Mouse (Mus musculus) mature B cell (primary cell): ENCODE measurements around the gene Jph4.

ENCODE experiments used
- in situ Hi-C: fragments of 300-500 bp; cut with MboI; formaldehyde crosslinking; loops from 2 replicates; pipeline ENCODE4 v1.14.3; 2019

The Jph4 gene

GRCm38 (mm10) chr14:55095263-55095662 is 21.5 kb downstream of the Jph4 start:
- in situ Hi-C loops = no loop called here

- in situ Hi-C loops = no loop called here
These were observed 22.0 kb downstream of the Jph4 start, which contains the start of gene Thtpa for GRCm38 (mm10) chr14:55094704-55095231. Gene Thtpa, plus strand, starts transcription at chr14:55094784.

GRCm38 (mm10) chr14:55093927-55094326 is 22.8 kb downstream of the Jph4 start:
- in situ Hi-C loops = no loop called here

- in situ Hi-C loops = no loop called here
These were observed 24.6 kb downstream of the Jph4 start, which contains the start of gene Zfhx2 for GRCm38 (mm10) chr14:55092011-55092577. Gene Zfhx2, minus strand, starts transcription at chr14:55092324.

GRCm38 (mm10) chr14:55091209-55091865 is 25.4 kb downstream of the Jph4 start:
- in situ Hi-C loops = no loop called here

GRCm38 (mm10) chr14:55089199-55089947 is 27.4 kb downstream of the Jph4 start:
- in situ Hi-C loops = no loop called here

- in situ Hi-C loops = no loop called here
These were observed 30.7 kb downstream of the Jph4 start for GRCm38 (mm10) chr14:55086009-55086514.

GRCm38 (mm10) chr14:55085324-55086008 is 31.3 kb downstream of the Jph4 start:
- in situ Hi-C loops = no loop called here

- in situ Hi-C loops = loop anchor here (5.0 kb wide), 1 partner anchor 56 kb away; no protein-coding TSS in a partner anchor
These were observed 33.3 kb downstream of the Jph4 start for GRCm38 (mm10) chr14:55083481-55083880.

- in situ Hi-C loops = loop anchor here (5.0 kb wide), 1 partner anchor 54 kb away; no protein-coding TSS in a partner anchor
These were observed 35.6 kb downstream of the Jph4 start for GRCm38 (mm10) chr14:55081105-55081504.

GRCm38 (mm10) chr14:55079214-55079970 is 37.3 kb downstream of the Jph4 start:
- in situ Hi-C loops = no loop called here

GRCm38 (mm10) chr14:55078366-55078989 is 38.3 kb downstream of the Jph4 start:
- in situ Hi-C loops = no loop called here

GRCm38 (mm10) chr14:55077481-55078365 is 39.0 kb downstream of the Jph4 start:
- in situ Hi-C loops = no loop called here

- in situ Hi-C loops = no loop called here
These were observed 39.8 kb downstream of the Jph4 start for GRCm38 (mm10) chr14:55076956-55077355.

GRCm38 (mm10) chr14:55076224-55076623 is 40.5 kb downstream of the Jph4 start:
- in situ Hi-C loops = no loop called here

GRCm38 (mm10) chr14:55074416-55074815 is 42.3 kb downstream of the Jph4 start:
- in situ Hi-C loops = no loop called here

GRCm38 (mm10) chr14:55071756-55072155 is 45.0 kb downstream of the Jph4 start:
- in situ Hi-C loops = no loop called here

- in situ Hi-C loops = no loop called here
These were observed 50.7 kb downstream of the Jph4 start for GRCm38 (mm10) chr14:55066042-55066441.

GRCm38 (mm10) chr14:55065391-55065790 is 51.3 kb downstream of the Jph4 start:
- in situ Hi-C loops = no loop called here
